Mouse (Mus musculus) ES-Bruce4 (cell line): ENCODE results near the gene Mast3. TPM values are rescaled to one million over a fixed set of nuclear protein-coding genes. Genes with fewer than 3 reads are reported as not detected.
A peak's percentile ranks its signal among the peaks of the same experiment; 100 is the strongest.

ENCODE experiments used
- H3K27ac ChIP-seq: 2 replicates; pipeline ENCODE4 v1.5.1; 2012; ENCODE audit warnings: low read length, inconsistent platforms; ENCODE audit not compliant: insufficient read depth
- H3K27me3 ChIP-seq: 2 replicates; pipeline ENCODE4 v1.6.1; 2012; ENCODE audit warnings: mild to moderate bottlenecking, low read length, inconsistent platforms; ENCODE audit not compliant: control insufficient read depth, poor library complexity, insufficient read depth, severe bottlenecking
- H3K36me3 ChIP-seq: 2 replicates; pipeline ENCODE4 v1.6.1; 2012; ENCODE audit warnings: inconsistent platforms, mild to moderate bottlenecking, low read length, moderate library complexity; ENCODE audit not compliant: control insufficient read depth, poor library complexity, insufficient read depth, severe bottlenecking
- H3K4me1 ChIP-seq: one replicate; pipeline ENCODE4 v1.8.1; 2011; ENCODE audit warnings: low read length; ENCODE audit not compliant: control insufficient read depth, insufficient read depth
- H3K4me3 ChIP-seq: 2 replicates; pipeline ENCODE4 v1.5.1; 2011; ENCODE audit warnings: low read depth, mild to moderate bottlenecking, low read length
- H3K9ac ChIP-seq: 2 replicates; pipeline ENCODE4 v1.6.1; 2012; ENCODE audit warnings: low read depth, mild to moderate bottlenecking, inconsistent platforms; ENCODE audit not compliant: poor library complexity, severe bottlenecking
- H3K9me3 ChIP-seq: replicated peaks from 2 replicates; pipeline ENCODE4 v1.6.1; 2012; ENCODE audit warnings: mild to moderate bottlenecking, low read length, inconsistent platforms; ENCODE audit not compliant: control insufficient read depth, poor library complexity, insufficient read depth, severe bottlenecking
- CTCF ChIP-seq: IDR thresholded peaks from one replicate; pipeline ENCODE4 v1.8.1; 2011; ENCODE audit warnings: low read depth, low read length
- EP300 ChIP-seq: IDR thresholded peaks from 2 replicates; pipeline ENCODE4 v1.6.1; 2011; ENCODE audit warnings: low read depth, low read length; ENCODE audit not compliant: insufficient read depth
- POLR2A ChIP-seq: IDR thresholded peaks from one replicate; pipeline ENCODE4 v1.8.1; 2011; ENCODE audit warnings: low read length; ENCODE audit not compliant: insufficient read depth
- polyA plus RNA-seq: library from polyadenylated mRNA; stranded (reverse); fragments of >200 nt; gene quantifications from 2 replicates; pipeline ENCODE4 v1.2.4, GENCODE M21; 2011; ENCODE audit warnings: low read depth; ENCODE audit not compliant: missing spikeins, insufficient read depth, insufficient read length

The Mast3 gene
- polyA plus RNA-seq, 1 experiment, result 10.9 TPM

DNA sequence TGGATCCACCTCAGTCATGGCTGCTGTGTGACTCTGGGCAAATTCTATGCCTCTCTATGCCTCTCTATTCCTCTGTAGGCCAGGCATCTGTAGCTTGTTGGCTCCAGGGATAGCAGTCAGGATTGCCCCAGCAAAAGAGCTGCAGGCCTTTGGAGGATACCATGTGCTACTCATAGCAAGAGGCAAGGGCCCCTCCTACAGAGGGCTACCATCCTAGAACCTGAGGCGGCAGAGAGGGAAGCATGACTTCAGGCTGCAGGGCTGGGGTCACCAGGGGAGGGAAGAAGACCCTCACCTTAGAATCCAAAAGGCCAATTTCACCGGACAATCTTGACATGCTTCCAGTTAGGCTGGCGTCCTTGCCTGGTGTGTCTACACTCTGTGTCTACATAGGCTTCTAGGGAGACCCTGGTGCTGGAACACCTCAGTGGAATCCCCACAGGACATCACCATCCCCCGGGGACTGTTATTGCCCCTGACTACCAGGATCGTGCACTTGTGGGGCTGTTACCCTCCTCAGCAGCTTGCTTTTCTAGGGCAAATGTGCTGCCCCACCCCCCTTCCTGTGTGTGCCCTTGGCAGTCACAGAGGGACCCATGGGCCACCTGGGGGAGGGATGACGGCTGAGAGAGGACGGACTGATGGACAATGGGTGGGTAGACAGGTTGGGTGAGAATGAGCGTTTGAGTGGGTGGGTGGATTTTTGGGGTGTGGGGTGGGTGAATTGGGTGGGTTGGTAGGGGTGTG, 4.3 kb upstream of the Mast3 start:
- H3K27me3 ChIP-seq, result no peaks in the 10 kb centered on the region
- H3K9me3 ChIP-seq, result no peaks in the 10 kb centered on the region
- no peak overlapping the region for H3K4me3 ChIP-seq
- TF ChIP-seq EP300 (no peak), POLR2A (no peak), CTCF (no peak)
- H3K27ac ChIP-seq, result no peak overlapping the region
- peaks cover 7% of the 10 kb centered on the region for H3K4me1 ChIP-seq
- no peak overlapping the region for H3K9ac ChIP-seq
- no peaks in the 10 kb centered on the region for H3K36me3 ChIP-seq

- H3K9me3 ChIP-seq, result no peaks in the 10 kb centered on the region
- no peaks in the 10 kb centered on the region for H3K36me3 ChIP-seq
- H3K4me1 ChIP-seq, result peaks cover 7% of the 10 kb centered on the region
- no peak within 1 kb of the TSS for H3K27ac ChIP-seq
- no peaks in the 10 kb centered on the region for H3K27me3 ChIP-seq
- TF ChIP-seq POLR2A (no peak), CTCF (no peak), EP300 (no peak)
- no peak within 1 kb of the TSS for H3K4me3 ChIP-seq
- H3K9ac ChIP-seq, result no peak within 1 kb of the TSS
These were observed 3.4 kb upstream of the Mast3 start, which contains the start of gene Il12rb1 for GRCm38 (mm10) chr8:70808239-70808638. Il12rb1 (plus strand) TSS chr8:70808449.

DNA sequence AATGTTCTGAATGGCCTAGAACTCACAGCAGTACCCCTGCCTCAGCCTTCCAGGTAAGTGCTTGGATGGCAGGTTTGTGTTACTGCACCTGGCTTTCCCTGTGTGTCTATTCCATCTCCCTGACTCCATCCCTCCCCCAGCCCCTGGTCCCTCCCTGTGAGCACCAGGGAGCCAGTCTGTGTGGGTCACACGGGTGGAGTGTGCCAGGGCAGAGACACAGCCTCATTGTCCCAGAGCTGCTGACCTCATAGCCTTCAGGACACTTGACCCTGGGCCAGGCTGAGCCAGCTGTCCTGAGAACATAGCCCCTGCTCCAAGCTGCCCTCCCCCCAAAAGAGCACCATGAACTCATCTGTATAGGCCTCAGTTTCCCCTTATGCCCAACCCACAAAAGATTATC, 2.5 kb upstream of the Mast3 start:
- TF ChIP-seq POLR2A (no peak), CTCF (no peak), EP300 (no peak)
- Histone ChIP-seq H3K9me3 (no peaks in the 10 kb centered on the region), H3K27ac (no peak overlapping the region), H3K36me3 (no peaks in the 10 kb centered on the region), H3K27me3 (no peaks in the 10 kb centered on the region), H3K4me3 (no peak overlapping the region), H3K9ac (no peak overlapping the region), H3K4me1 (peaks cover 9% of the 10 kb centered on the region)

GRCm38 (mm10) chr8:70806541-70806940, 1.7 kb upstream of the Mast3 start:
- H3K27ac ChIP-seq, result no peak overlapping the region
- peaks cover 11% of the 10 kb centered on the region for H3K4me1 ChIP-seq
- no peaks in the 10 kb centered on the region for H3K9me3 ChIP-seq
- no peaks in the 10 kb centered on the region for H3K27me3 ChIP-seq
- no peak overlapping the region for H3K4me3 ChIP-seq
- H3K9ac ChIP-seq, result no peak overlapping the region
- H3K36me3 ChIP-seq, result no peaks in the 10 kb centered on the region
- no peak for TF ChIP-seq EP300
- TF ChIP-seq CTCF, result no peak
- TF ChIP-seq POLR2A, result no peak

- no peak for TF ChIP-seq POLR2A
- TF ChIP-seq EP300, result no peak
- no peak for TF ChIP-seq CTCF
- H3K27ac ChIP-seq, result no peak overlapping the region; the same call in 1 of the 2 replicates
- peaks cover 4% of the 10 kb centered on the region for H3K4me1 ChIP-seq
- no peaks in the 10 kb centered on the region for H3K9me3 ChIP-seq
- no peaks in the 10 kb centered on the region for H3K36me3 ChIP-seq
- peak overlapping the region; percentile 89 for H3K4me3 ChIP-seq
- H3K27me3 ChIP-seq, result no peaks in the 10 kb centered on the region
- H3K9ac ChIP-seq, result peak overlapping the region; percentile 20
These were observed 933 bp downstream of the Mast3 start for GRCm38 (mm10) chr8:70803761-70804480.

DNA sequence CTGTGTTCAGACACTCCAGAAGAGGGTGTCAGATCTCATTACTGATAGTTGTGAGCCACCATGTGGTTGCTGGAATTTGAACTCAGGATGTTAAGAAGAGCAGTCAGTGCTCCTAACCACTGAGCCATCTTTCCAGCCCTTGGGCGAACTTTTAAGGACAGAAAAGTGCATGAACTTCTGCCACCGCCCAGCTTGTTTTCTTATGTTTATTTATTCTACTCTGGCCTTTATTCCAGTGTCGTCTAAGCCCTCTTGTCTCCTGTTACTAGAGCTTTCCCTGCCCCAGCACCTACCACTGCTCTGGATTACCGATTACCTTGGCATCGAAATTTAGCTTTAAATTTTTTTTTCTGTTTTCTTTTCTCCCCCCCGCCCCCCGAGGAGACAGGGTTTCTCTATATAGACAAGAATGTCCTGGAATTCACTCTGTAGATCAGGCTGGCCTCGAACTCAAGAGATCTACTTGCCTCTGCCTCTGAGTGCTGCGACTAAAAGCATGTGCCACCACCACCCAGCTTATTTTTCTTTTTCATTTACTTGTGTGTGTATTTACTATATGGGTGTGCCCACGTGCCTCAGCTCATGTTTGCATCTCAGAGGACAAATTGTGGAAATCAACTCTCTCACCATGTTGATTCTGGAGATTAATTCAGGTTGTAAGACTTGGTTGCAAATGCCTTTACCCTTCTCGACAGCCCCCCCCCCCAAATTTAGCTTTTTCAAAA, 1.9 kb downstream of the Mast3 start:
- Histone ChIP-seq H3K27ac (peak overlapping the region; percentile 28; the same call in 1 of the 2 replicates), H3K4me3 (no peak overlapping the region), H3K27me3 (no peaks in the 10 kb centered on the region), H3K36me3 (no peaks in the 10 kb centered on the region), H3K9me3 (no peaks in the 10 kb centered on the region), H3K4me1 (peaks cover 4% of the 10 kb centered on the region), H3K9ac (no peak overlapping the region)
- TF ChIP-seq CTCF (no peak), POLR2A (no peak), EP300 (no peak)
